Mouse (Mus musculus): ENCODE data around the gene Ust.
"Not testable (repeated sequence)": the region's sequence is repeated elsewhere in the genome, so short reads cannot be mapped to it uniquely, and the experiment has no call there.

Gene Ust
- long read RNA-seq, experiment 1, full-length matches to known transcripts, result 1 of 3 reads
- long read RNA-seq, experiment 1, partial matches to known transcripts, result 0 of 3 reads
- long read RNA-seq, experiment 1, other reads (novel, unspliced or antisense), result 2 of 3 reads
- long read RNA-seq, experiment 2, partial matches to known transcripts, result 1 of 3 reads
- long read RNA-seq, experiment 2, other reads (novel, unspliced or antisense), result 2 of 3 reads

GRCm38 (mm10) chr10:8518141-8519013, at the start of gene Ust:
Gene Ust (minus strand): TSS chr10:8518825.
- intact Hi-C loops (cut with DNase I), result loop anchor here (2.0 kb wide), 1 partner anchor 196 kb away; no protein-coding TSS in a partner anchor

DNA sequence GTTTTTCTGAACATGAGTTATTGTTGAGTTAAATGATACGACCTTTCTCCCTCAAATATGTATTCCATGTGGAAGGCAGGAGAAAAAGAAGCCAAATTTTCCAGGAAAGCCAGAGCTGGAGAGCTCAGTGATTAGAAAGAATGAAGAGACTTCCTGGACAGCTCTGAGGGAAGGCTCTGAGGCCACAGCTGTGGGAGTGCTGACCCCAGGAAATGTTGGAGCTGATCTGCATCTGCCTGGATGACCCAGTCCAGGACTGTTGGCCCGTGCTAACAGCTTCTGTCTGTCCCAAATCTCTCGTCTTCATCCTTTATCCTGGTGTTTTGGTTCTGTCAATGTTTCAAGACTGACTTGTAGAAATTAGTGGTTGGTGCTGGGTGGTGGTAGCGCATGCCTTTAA, 42.7 kb upstream of the Ust start:
- intact Hi-C loops (cut with DNase I), result no loop called here

GRCm38 (mm10) chr10:8559566-8559965, 40.9 kb upstream of the Ust start:
- intact Hi-C loops (cut with DNase I), result not testable (repeated sequence)

DNA sequence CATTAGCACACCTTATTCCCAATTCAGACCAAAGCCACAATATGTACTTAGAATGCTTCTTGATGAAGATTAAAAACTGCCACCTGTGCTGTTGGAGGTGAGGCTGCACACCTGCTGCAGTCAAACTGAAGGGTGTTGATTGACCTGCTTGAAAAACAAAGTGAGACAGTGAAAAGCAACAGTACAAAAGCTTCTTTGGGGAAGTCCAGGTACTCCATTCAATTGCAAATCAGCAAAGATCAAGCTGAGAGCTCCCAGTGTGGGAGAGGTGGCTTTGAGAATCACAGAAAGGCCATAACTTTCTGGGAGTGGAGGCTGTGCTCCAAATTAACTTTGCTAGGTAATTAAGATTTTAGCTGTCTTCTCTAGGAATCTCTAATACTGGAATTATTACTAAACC, 33.6 kb upstream of the Ust start:
- intact Hi-C loops (cut with DNase I), result not testable (repeated sequence)

DNA sequence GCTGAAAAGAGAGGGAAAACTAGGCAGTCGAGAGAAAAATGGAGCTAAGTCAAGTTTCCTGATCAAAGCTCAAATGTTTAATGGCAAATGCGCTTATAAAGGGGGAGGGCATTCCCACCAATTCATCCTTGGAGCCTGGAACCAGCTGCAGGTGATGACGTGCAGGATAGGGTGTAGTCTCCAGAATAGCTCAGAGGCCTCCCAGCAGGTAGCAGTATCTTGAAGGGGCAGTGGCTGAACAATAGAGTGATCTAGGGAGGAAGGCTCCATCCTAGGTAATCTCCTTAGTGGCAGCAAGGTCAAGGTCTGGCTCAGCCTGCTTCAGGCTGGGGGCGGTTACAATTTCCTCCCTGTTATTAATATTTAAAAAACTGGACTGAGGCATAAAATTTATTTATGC, 33.0 kb upstream of the Ust start:
- intact Hi-C loops (cut with DNase I), result not testable (repeated sequence)

DNA sequence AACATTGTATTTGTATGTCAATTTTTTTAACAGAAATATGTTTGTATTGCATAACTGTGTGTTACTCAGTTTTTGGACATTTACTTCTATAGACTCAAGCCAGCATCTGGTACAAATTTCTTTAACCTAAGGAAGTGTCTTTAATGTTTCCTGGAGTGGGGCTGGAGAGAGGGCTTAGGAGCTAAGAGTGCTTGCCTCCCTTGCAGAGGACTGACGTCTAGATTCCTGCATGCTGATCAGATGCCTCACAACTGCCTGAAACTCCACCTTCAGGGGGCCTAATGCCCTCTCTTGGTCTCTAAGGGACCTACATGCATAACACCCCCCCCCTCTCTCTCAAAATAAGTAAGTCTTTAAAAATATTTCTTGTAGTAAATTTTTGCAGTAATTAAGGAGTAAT, 22.9 kb upstream of the Ust start:
- intact Hi-C loops (cut with DNase I), result no loop called here

GRCm38 (mm10) chr10:8535445-8535844, 16.8 kb upstream of the Ust start:
- intact Hi-C loops (cut with DNase I), result loop anchor here (10.0 kb wide), 1 partner anchor 149 kb away; no protein-coding TSS in a partner anchor

- intact Hi-C loops (cut with DNase I), result loop anchor here (5.0 to 10.0 kb wide), 2 partner anchors 153 to 181 kb away; no protein-coding TSS in a partner anchor
These were observed 13.0 kb upstream of the Ust start for GRCm38 (mm10) chr10:8531651-8532050.

DNA sequence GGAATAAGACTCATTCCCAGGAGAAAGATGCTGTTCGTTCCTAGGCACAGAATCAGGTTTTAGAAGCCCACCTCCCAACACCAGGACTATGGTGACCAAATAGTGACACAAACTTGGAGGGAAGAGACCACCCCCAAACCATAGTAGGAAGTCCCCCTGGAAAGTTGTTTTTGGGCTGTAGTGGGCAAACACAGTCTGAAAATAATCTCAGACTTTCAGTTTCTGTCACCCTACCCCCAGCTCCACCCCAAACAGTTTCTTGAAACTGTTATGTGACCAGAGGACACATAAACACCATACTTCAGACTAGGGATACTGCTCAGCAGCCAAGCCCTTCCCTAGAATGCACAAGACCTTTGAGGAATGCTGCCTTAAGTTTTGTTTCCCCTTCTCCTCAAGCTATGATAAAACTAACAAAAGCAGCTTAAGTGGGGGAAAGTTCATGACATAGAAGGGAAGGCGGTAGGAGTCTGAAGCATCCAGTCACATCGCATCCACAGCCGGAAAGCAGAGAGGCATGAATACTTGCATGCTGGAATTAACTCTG, 12.0 kb upstream of the Ust start:
- intact Hi-C loops (cut with DNase I), result loop anchor here (5.0 to 10.0 kb wide), 2 partner anchors 154 to 182 kb away; no protein-coding TSS in a partner anchor

GRCm38 (mm10) chr10:8529173-8529572, 10.5 kb upstream of the Ust start:
- intact Hi-C loops (cut with DNase I), result no loop called here

DNA sequence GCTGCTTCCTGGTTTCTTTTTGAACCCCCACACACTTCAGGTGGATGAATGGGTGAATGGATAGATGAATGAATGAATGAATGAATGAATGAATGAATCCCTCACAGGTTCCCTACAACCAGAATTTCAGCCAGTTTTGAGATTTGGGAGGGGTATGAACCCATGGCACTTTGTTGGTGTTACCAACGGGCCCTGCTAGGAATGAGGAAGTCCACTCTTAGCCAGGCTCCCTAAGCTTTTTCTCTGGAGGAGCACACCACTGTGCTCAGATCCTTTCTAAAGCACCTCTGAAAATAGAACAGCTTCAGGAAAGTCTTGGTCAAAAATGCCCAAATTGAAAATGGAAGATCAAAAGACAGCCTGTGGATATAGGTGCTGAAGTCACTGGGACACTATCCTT, 6.7 kb upstream of the Ust start:
- intact Hi-C loops (cut with DNase I), result loop anchor here (2.0 kb wide), 1 partner anchor 201 kb away; no protein-coding TSS in a partner anchor

- intact Hi-C loops (cut with DNase I), result no loop called here
These were observed 2.9 kb upstream of the Ust start for GRCm38 (mm10) chr10:8521536-8521935.

GRCm38 (mm10) chr10:8520766-8521395, 2.3 kb upstream of the Ust start:
- intact Hi-C loops (cut with DNase I), result no loop called here

GRCm38 (mm10) chr10:8519014-8519491, 428 bp upstream of the Ust start:
- intact Hi-C loops (cut with DNase I), result loop anchor here (2.0 kb wide), 1 partner anchor 196 kb away; no protein-coding TSS in a partner anchor

GRCm38 (mm10) chr10:8517591-8518140, 959 bp downstream of the Ust start:
- intact Hi-C loops (cut with DNase I), result loop anchor here (2.0 kb wide), 1 partner anchor 195 kb away; no protein-coding TSS in a partner anchor

GRCm38 (mm10) chr10:8516916-8517524, 1.6 kb downstream of the Ust start:
- intact Hi-C loops (cut with DNase I), result no loop called here

DNA sequence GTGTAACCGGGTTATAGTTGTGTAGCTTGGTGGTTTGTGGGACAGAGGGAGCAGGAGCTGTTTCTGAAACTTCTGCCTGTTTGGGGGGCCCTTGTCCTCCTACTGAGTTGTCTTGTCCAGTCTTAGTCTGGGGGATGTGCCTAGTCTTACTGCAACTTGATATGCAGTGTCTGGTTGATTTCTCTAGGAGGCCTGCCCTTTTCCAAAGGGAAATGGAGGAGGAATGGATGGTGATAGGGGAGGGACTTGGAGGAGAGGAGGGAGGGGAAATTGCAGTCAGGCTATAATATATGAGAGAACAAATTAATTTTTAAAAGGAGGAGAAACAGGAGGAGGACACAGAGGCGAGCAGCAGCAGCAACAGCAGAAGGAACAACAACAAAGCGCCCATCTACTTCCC, 4.9 kb downstream of the Ust start:
- intact Hi-C loops (cut with DNase I), result no loop called here

DNA sequence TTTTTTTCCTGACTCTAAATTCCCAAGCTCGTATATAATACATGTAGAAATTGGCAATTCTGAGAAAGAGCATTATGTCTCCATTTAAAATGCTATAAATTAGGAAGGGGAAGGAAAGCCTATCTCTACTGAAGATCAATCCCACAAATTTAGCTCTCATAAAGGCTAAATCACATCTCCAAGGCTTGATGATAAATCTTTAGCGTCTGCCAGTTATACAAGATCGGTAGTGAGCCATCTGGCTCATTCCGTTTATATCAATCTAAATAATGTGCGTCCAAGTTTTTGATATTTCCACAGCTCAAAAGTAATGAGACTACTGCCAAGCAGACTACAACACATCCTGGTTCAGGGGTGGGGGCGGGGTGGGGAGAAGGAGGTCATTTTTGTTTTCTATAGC, 6.4 kb downstream of the Ust start:
- intact Hi-C loops (cut with DNase I), result no loop called here

- intact Hi-C loops (cut with DNase I), result no loop called here
These were observed 6.9 kb downstream of the Ust start for GRCm38 (mm10) chr10:8511760-8512159.

DNA sequence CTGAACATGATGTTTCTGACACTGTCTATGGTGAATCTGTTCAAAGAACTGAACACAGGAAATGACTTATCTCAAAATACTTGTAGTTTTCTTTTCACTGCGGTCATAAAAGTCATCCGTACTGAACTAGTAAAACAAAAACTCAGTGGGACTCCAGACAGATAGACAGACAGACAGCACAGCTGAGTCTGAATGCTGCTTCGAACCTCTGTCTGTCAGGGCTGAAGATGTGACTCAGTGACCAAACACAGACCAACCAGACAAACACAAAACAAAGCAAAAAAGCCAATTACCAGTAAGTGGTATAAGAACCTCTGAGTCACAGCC, 12.4 kb downstream of the Ust start:
- intact Hi-C loops (cut with DNase I), result no loop called here

Data from adrenal gland (tissue).